Mouse (Mus musculus) splenic B cell, adult 2 months (primary cell): ENCODE data around the gene Tmem220.

Experiments
- DNase-seq: peaks from one replicate; pipeline ENCODE4 v3.0.0-alpha.2; 2011; ENCODE audit warnings: low read depth, low spot score
- H3K27me3 ChIP-seq: 2 replicates; pipeline ENCODE4 v1.6.1; 2012; ENCODE audit warnings: mild to moderate bottlenecking, low read length, moderate library complexity, mixed read lengths; ENCODE audit not compliant: control insufficient read depth, poor library complexity, insufficient read depth, severe bottlenecking
- H3K36me3 ChIP-seq: 2 replicates; pipeline ENCODE4 v1.6.1; 2012; ENCODE audit warnings: mild to moderate bottlenecking, low read length, moderate library complexity, mixed read lengths; ENCODE audit not compliant: control insufficient read depth, poor library complexity, insufficient read depth, severe bottlenecking

Gene Tmem220

GRCm38 (mm10) chr11:67062726-67063125 is 37.8 kb downstream of the Tmem220 start:
- DNase-seq: no peak
- H3K36me3 ChIP-seq: peaks cover 20% of the 10 kb centered on the region
- no peaks in the 10 kb centered on the region for H3K27me3 ChIP-seq

DNA sequence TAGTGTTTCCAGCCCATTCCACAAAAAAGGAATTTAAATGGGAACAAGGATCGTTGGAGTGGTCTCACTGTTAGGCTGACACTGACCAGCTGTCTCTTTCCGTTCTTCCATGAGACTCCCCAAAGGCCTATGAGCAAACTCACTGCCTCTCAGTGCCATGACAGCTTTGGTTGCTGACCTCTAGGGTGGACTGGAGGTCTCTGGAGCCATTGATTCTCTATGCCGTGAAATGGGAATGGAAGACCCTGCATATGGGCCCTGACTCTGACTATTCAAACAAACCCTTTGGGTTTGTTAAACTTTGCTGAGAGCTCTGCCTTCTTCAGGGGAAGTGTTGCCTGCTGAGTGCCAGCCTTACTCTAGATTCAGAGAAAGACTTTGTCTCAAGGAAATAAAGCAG is 42.8 kb downstream of the Tmem220 start:
- Histone ChIP-seq H3K27me3 (no peaks in the 10 kb centered on the region), H3K36me3 (peaks cover 10% of the 10 kb centered on the region)
- DNase-seq: no peak

GRCm38 (mm10) chr11:67072615-67073130 is 47.7 kb downstream of the Tmem220 start:
- Histone ChIP-seq H3K27me3 (0 out of 2 replicates have a peak, but pooled peaks cover 1% of the 10 kb centered on the region), H3K36me3 (no peaks in the 10 kb centered on the region)
- DNase-seq: no peak

GRCm38 (mm10) chr11:67075036-67075435 is 50.1 kb downstream of the Tmem220 start:
- no peak for DNase-seq
- H3K27me3 ChIP-seq: 0 out of 2 replicates have a peak, but pooled peaks cover 1% of the 10 kb centered on the region
- no peaks in the 10 kb centered on the region for H3K36me3 ChIP-seq

- no peak for DNase-seq
- Histone ChIP-seq H3K27me3 (0 out of 2 replicates have a peak, but pooled peaks cover 1% of the 10 kb centered on the region), H3K36me3 (no peaks in the 10 kb centered on the region)
Observed at GRCm38 (mm10) chr11:67076781-67077180, 51.8 kb downstream of the Tmem220 start.

- Histone ChIP-seq H3K27me3 (0 out of 2 replicates have a peak, but pooled peaks cover 1% of the 10 kb centered on the region), H3K36me3 (no peaks in the 10 kb centered on the region)
- no peak for DNase-seq
Observed at GRCm38 (mm10) chr11:67077435-67077834, 52.5 kb downstream of the Tmem220 start.

- Histone ChIP-seq H3K36me3 (no peaks in the 10 kb centered on the region), H3K27me3 (0 out of 2 replicates have a peak, but pooled peaks cover 1% of the 10 kb centered on the region)
- DNase-seq: no peak
Observed at GRCm38 (mm10) chr11:67078000-67078399, 53.0 kb downstream of the Tmem220 start, which contains the start of gene Myh3. Gene Myh3 (plus strand): TSS chr11:67078300.

- DNase-seq: no peak
- no peaks in the 10 kb centered on the region for H3K36me3 ChIP-seq
Observed at GRCm38 (mm10) chr11:67078888-67079287, 53.9 kb downstream of the Tmem220 start.

GRCm38 (mm10) chr11:67079740-67080139 is 54.8 kb downstream of the Tmem220 start:
- H3K36me3 ChIP-seq: no peaks in the 10 kb centered on the region
- no peak for DNase-seq

More at GRCm38 (mm10) chr11:67078888-67079287, 53.9 kb downstream of the Tmem220 start:
- H3K27me3 ChIP-seq: no peaks in the 10 kb centered on the region

DNA sequence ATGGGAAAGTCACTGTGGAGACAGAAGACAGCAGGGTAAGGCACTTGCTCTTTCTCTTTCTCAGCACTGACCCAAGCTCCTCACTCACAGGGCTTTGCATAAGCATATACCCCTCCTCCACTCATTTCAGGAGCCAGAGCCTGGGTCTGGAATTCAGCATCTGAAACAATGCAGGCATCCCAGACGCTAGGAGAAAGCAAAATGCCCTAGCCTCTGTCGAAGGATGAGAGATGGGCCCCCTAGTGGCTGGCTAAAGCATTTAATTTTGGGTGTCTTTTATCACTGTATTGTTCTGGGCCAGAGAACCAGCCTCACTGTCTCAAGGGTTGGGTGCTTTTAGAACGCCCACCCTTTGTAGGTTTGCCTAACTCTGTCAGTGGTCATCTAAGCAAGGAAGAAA is 55.2 kb downstream of the Tmem220 start:
- Histone ChIP-seq H3K36me3 (no peaks in the 10 kb centered on the region), H3K27me3 (no peaks in the 10 kb centered on the region)
- DNase-seq: peak; percentile 61

More at GRCm38 (mm10) chr11:67079740-67080139, 54.8 kb downstream of the Tmem220 start:
- no peaks in the 10 kb centered on the region for H3K27me3 ChIP-seq

DNA sequence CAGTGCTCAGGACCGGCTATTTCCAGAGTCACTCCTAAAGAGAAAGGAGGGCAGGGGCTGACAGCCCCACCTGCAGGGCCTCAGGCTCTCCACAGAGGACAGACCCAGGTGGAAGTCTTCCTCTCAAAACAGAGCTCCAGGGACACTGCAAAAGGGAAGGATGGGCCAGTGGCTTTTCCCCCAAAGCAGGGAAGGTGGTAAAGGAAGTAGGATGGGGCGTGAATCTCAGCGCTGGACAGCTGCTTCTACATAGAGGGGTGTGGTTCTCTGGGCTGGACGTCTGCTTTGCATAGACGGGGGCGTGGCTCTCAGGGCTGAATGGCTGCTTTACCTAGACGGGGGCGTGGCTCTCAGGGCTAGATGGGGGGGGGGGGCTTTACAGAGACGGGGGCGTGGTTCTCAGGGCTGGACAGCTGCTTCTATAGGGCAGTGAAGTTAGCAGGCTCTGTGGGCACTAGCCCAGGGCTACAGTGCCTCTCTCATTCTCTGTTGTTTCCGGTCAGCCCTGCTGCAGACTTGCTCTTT is 56.2 kb downstream of the Tmem220 start:
- H3K36me3 ChIP-seq: no peaks in the 10 kb centered on the region
- DNase-seq: peak; percentile 26

DNA sequence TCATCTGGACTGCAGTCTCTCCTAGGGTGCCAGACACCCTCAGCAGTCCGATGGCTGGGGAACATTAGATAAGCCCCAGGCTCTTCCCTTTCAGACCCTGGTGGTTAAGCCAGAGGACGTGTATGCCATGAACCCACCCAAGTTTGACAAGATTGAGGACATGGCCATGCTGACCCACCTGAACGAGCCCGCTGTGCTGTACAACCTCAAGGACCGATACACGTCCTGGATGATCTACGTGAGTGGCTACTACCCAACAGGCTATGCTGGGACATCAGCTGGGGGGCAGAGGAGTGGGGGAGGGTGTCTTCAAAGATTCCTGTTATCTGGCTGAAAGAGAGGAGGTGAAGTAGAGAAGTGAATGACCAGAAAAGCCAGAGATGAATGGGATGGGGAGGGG is 57.2 kb downstream of the Tmem220 start:
- H3K36me3 ChIP-seq: no peaks in the 10 kb centered on the region
- no peak for DNase-seq
- H3K27me3 ChIP-seq: no peaks in the 10 kb centered on the region

More for the DNA sequence above, 56.2 kb downstream of the Tmem220 start:
- H3K27me3 ChIP-seq: no peaks in the 10 kb centered on the region

GRCm38 (mm10) chr11:67082793-67083192 is 57.8 kb downstream of the Tmem220 start:
- no peak for DNase-seq
- Histone ChIP-seq H3K36me3 (no peaks in the 10 kb centered on the region), H3K27me3 (no peaks in the 10 kb centered on the region)

DNA sequence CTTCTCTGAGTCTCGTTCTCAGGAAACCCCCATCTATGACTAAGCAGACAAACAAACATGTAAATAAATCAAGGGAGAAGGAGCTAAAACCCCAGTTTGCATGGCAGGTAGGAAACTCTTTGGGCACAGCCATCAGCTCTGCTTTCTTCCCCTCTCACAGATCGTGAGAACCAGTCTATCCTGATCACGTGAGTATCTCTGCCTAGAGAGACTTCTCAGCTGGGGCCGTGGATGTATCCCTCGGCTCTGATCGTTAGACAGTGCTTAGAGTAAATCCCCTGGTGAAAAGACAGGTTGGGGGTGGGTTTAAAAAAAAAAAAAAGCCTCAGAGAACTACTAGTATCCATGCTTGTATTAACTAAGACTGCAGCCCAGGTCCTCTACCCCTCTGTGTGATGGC is 58.3 kb downstream of the Tmem220 start:
- Histone ChIP-seq H3K27me3 (no peaks in the 10 kb centered on the region), H3K36me3 (no peaks in the 10 kb centered on the region)
- DNase-seq: no peak

- DNase-seq: no peak
- Histone ChIP-seq H3K36me3 (no peaks in the 10 kb centered on the region), H3K27me3 (no peaks in the 10 kb centered on the region)
Observed at GRCm38 (mm10) chr11:67083712-67084340, 58.9 kb downstream of the Tmem220 start.
